Mouse (Mus musculus) liver, embryonic 12.5 days (tissue): Measurements from ENCODE around the gene Dctn1. TPM values are rescaled to one million over a fixed set of nuclear protein-coding genes. Genes with fewer than 3 reads are reported as not detected.
A peak's percentile ranks its signal among the peaks of the same experiment; 100 is the strongest.

Experiments used
- ATAC-seq: fragments of 200-750 bp; cut with Nextera tagmentation; 2 replicates; pipeline ENCODE4 v1.8.0; 2017; ENCODE audit warnings: moderate number of reproducible peaks, mild to moderate bottlenecking, moderate library complexity
- H3K27ac ChIP-seq: fragments of 300-500 bp; sonication (generic); 2 replicates; pipeline ENCODE4 v1.5.1; 2016; ENCODE audit warnings: mild to moderate bottlenecking
- H3K27me3 ChIP-seq: fragments of 300-500 bp; sonication (generic); replicated peaks from 2 replicates; pipeline ENCODE4 v1.6.1; 2016; ENCODE audit warnings: mild to moderate bottlenecking, moderate library complexity
- H3K36me3 ChIP-seq: fragments of 300-500 bp; sonication (generic); 2 replicates; pipeline ENCODE4 v1.6.1; 2016; ENCODE audit warnings: mild to moderate bottlenecking, moderate library complexity
- H3K4me1 ChIP-seq: fragments of 300-500 bp; sonication (generic); 2 replicates; pipeline ENCODE4 v1.6.1; 2016
- H3K4me2 ChIP-seq: fragments of 300-500 bp; sonication (generic); 2 replicates; pipeline ENCODE4 v1.6.1; 2016; ENCODE audit warnings: mild to moderate bottlenecking, moderate library complexity
- H3K4me3 ChIP-seq: fragments of 300-500 bp; sonication (generic); 2 replicates; pipeline ENCODE4 v1.5.1; 2016; ENCODE audit warnings: mild to moderate bottlenecking, moderate library complexity
- H3K9ac ChIP-seq: fragments of 300-500 bp; sonication (generic); 2 replicates; pipeline ENCODE4 v1.6.1; 2016; ENCODE audit warnings: mild to moderate bottlenecking, moderate library complexity
- H3K9me3 ChIP-seq: fragments of 300-500 bp; sonication (generic); replicated peaks from 2 replicates; pipeline ENCODE4 v1.6.1; 2016; ENCODE audit warnings: mild to moderate bottlenecking, moderate library complexity
- WGBS: fragments of 180-500 bp; shearing (Covaris S2); methylation state at CpG from one replicate; pipeline ENCODE4 v1.1.7; 2016; ENCODE audit not compliant: insufficient replicate concordance; 5-methylcytosine and 5-hydroxymethylcytosine counted together
- polyA plus RNA-seq: library from polyadenylated mRNA; unstranded; fragments of >200 nt; fragmentation: Nextera tagmentation; extraction: Ambion mirVana; gene quantifications from 2 replicates; pipeline ENCODE4 v1.2.1, GENCODE M21; 2016

Gene Dctn1
- 46.9 and 48.2 TPM in 2 replicates for polyA plus RNA-seq

GRCm38 (mm10) chr6:83165607-83166242 is at the start of gene Dctn1:
Dctn1 (plus strand) TSS chr6:83165920.
- ATAC-seq: peak; percentile 87
- Histone ChIP-seq H3K27ac (peak within 1 kb of the TSS; percentile 81), H3K4me1 (peaks cover 56% of the 10 kb centered on the region), H3K9me3 (no peaks in the 10 kb centered on the region), H3K4me2 (peak within 1 kb of the TSS; percentile 78), H3K27me3 (peaks cover 28% of the 10 kb centered on the region), H3K4me3 (peak within 1 kb of the TSS; percentile 88), H3K36me3 (0 out of 2 replicates have a peak, but pooled peaks cover 3% of the 10 kb centered on the region), H3K9ac (peak within 1 kb of the TSS; percentile 93)
- WGBS: under 1% methylated on average over 57 of the region's 58 CpGs

GRCm38 (mm10) chr6:83116373-83117164 is 49.2 kb upstream of the Dctn1 start:
- ATAC-seq: no peak
- 71% methylated on average over 11 of the region's 11 CpGs for WGBS

GRCm38 (mm10) chr6:83117165-83117438 is 48.6 kb upstream of the Dctn1 start:
- Histone ChIP-seq H3K9ac (peak overlapping the region; percentile 96; the same call in 1 of the 2 replicates), H3K4me1 (peaks cover 73% of the 10 kb centered on the region), H3K9me3 (no peaks in the 10 kb centered on the region), H3K27me3 (no peaks in the 10 kb centered on the region), H3K36me3 (peaks cover 33% of the 10 kb centered on the region), H3K27ac (peak overlapping the region; percentile 88; the same call in 1 of the 2 replicates), H3K4me2 (peak overlapping the region; percentile 95), H3K4me3 (no peak overlapping the region)
- WGBS: 87% methylated on average over 4 of the region's 4 CpGs
- no peak for ATAC-seq

More at GRCm38 (mm10) chr6:83116373-83117164, 49.2 kb upstream of the Dctn1 start:
- H3K9ac ChIP-seq: peak overlapping the region; percentile 96
- no peaks in the 10 kb centered on the region for H3K9me3 ChIP-seq
- peak overlapping the region; percentile 95 for H3K4me2 ChIP-seq
- peaks cover 77% of the 10 kb centered on the region for H3K4me1 ChIP-seq
- peaks cover 34% of the 10 kb centered on the region for H3K36me3 ChIP-seq
- H3K27ac ChIP-seq: peak overlapping the region; percentile 88
- peak overlapping the region; percentile 86 for H3K4me3 ChIP-seq
- H3K27me3 ChIP-seq: no peaks in the 10 kb centered on the region

- 85% methylated on average over 13 of the region's 13 CpGs for WGBS
- H3K4me3 ChIP-seq: no peak overlapping the region
- H3K27ac ChIP-seq: 0 out of 2 replicates have a peak overlapping the region, but pooled peaks have one; percentile 42
- H3K9ac ChIP-seq: no peak overlapping the region
- no peaks in the 10 kb centered on the region for H3K27me3 ChIP-seq
- no peak for ATAC-seq
- H3K4me1 ChIP-seq: peaks cover 74% of the 10 kb centered on the region
- H3K9me3 ChIP-seq: no peaks in the 10 kb centered on the region
- H3K4me2 ChIP-seq: peak overlapping the region; percentile 95; the same call in 1 of the 2 replicates
- H3K36me3 ChIP-seq: peaks cover 33% of the 10 kb centered on the region
Observed at GRCm38 (mm10) chr6:83117616-83118015, 48.1 kb upstream of the Dctn1 start.

GRCm38 (mm10) chr6:83118369-83118768 is 47.4 kb upstream of the Dctn1 start:
- Histone ChIP-seq H3K9me3 (no peaks in the 10 kb centered on the region), H3K36me3 (peaks cover 38% of the 10 kb centered on the region), H3K4me1 (peaks cover 80% of the 10 kb centered on the region), H3K27ac (peak overlapping the region; percentile 0; the same call in 1 of the 2 replicates), H3K27me3 (no peaks in the 10 kb centered on the region), H3K9ac (no peak overlapping the region), H3K4me2 (no peak overlapping the region), H3K4me3 (no peak overlapping the region)
- no peak for ATAC-seq
- 79% methylated on average over 11 of the region's 11 CpGs for WGBS

GRCm38 (mm10) chr6:83118825-83119733 is 46.6 kb upstream of the Dctn1 start:
- H3K4me3 ChIP-seq: 0 out of 2 replicates have a peak overlapping the region, but pooled peaks have one; percentile 74
- peak overlapping the region; percentile 96 for H3K27ac ChIP-seq
- peaks cover 42% of the 10 kb centered on the region for H3K36me3 ChIP-seq
- H3K9ac ChIP-seq: peak overlapping the region; percentile 88; the same call in 1 of the 2 replicates
- peaks cover 80% of the 10 kb centered on the region for H3K4me1 ChIP-seq
- WGBS: 67% methylated on average over 14 of the region's 14 CpGs
- H3K9me3 ChIP-seq: no peaks in the 10 kb centered on the region
- no peaks in the 10 kb centered on the region for H3K27me3 ChIP-seq
- no peak for ATAC-seq
- H3K4me2 ChIP-seq: peak overlapping the region; percentile 95

GRCm38 (mm10) chr6:83119734-83120051 is 46.0 kb upstream of the Dctn1 start:
- H3K36me3 ChIP-seq: peaks cover 42% of the 10 kb centered on the region
- peaks cover 79% of the 10 kb centered on the region for H3K4me1 ChIP-seq
- 77% methylated on average over 7 of the region's 7 CpGs for WGBS
- H3K9ac ChIP-seq: peak overlapping the region; percentile 88
- peak overlapping the region; percentile 96 for H3K27ac ChIP-seq
- no peaks in the 10 kb centered on the region for H3K9me3 ChIP-seq
- ATAC-seq: no peak
- H3K4me3 ChIP-seq: peak overlapping the region; percentile 74
- no peaks in the 10 kb centered on the region for H3K27me3 ChIP-seq
- H3K4me2 ChIP-seq: peak overlapping the region; percentile 95

GRCm38 (mm10) chr6:83120930-83121862 is 44.5 kb upstream of the Dctn1 start, which contains the start of gene Wbp1:
Wbp1 (minus strand) TSS chr6:83121559.
- H3K4me1 ChIP-seq: peaks cover 78% of the 10 kb centered on the region
- ATAC-seq: peak; percentile 90
- WGBS: under 1% methylated on average over 38 of the region's 38 CpGs
- H3K4me2 ChIP-seq: peak within 1 kb of the TSS; percentile 95
- H3K4me3 ChIP-seq: peak within 1 kb of the TSS; percentile 74
- no peaks in the 10 kb centered on the region for H3K27me3 ChIP-seq
- H3K27ac ChIP-seq: peak within 1 kb of the TSS; percentile 96
- H3K9ac ChIP-seq: peak within 1 kb of the TSS; percentile 88
- no peaks in the 10 kb centered on the region for H3K9me3 ChIP-seq
- peaks cover 42% of the 10 kb centered on the region for H3K36me3 ChIP-seq

GRCm38 (mm10) chr6:83121863-83122710 is 43.6 kb upstream of the Dctn1 start:
- ATAC-seq: peak; percentile 40
- H3K4me2 ChIP-seq: peak overlapping the region; percentile 95
- H3K27me3 ChIP-seq: no peaks in the 10 kb centered on the region
- H3K4me1 ChIP-seq: peaks cover 69% of the 10 kb centered on the region
- WGBS: 2% methylated on average over 52 of the region's 52 CpGs
- H3K36me3 ChIP-seq: peaks cover 36% of the 10 kb centered on the region
- peak overlapping the region; percentile 74 for H3K4me3 ChIP-seq
- peak overlapping the region; percentile 96 for H3K27ac ChIP-seq
- H3K9ac ChIP-seq: peak overlapping the region; percentile 88
- no peaks in the 10 kb centered on the region for H3K9me3 ChIP-seq

GRCm38 (mm10) chr6:83122961-83123360 is 42.8 kb upstream of the Dctn1 start:
- Histone ChIP-seq H3K4me2 (peak overlapping the region; percentile 95), H3K4me1 (peaks cover 60% of the 10 kb centered on the region), H3K4me3 (peak overlapping the region; percentile 74), H3K9me3 (no peaks in the 10 kb centered on the region), H3K36me3 (peaks cover 27% of the 10 kb centered on the region), H3K27ac (no peak overlapping the region; the same call in 1 of the 2 replicates), H3K9ac (peak overlapping the region; percentile 88; the same call in 1 of the 2 replicates), H3K27me3 (no peaks in the 10 kb centered on the region)
- WGBS: 92% methylated on average over 5 of the region's 5 CpGs
- no peak for ATAC-seq
